Mouse (Mus musculus) right cerebral cortex, adult 2 months (tissue): ENCODE measurements around the gene Src.

Experiments
- DNase-seq, 2 experiments: peaks; one replicate each; pipeline ENCODE4 v3.0.0; 2021 to 2022; ENCODE audit warnings: low spot score in 2 of 2

Src gene

DNA sequence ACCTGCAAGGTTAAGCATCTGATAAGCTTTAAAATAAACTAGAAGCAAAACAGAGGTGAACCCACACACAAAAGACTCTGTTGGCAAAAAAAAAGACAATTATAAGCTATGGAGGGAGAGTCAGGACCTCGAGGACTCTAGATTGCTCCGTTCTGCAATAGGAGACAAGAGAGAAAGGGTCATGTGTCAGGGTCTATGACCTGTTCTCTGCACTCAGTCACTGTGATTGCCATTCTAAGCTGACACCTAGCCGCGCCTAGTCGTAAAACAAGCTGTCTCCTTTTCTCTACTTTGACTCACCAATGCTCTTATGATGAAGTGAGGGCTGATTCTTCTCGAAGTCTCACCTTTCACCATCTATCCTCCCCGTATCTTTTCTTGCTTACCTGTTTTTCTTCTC, 5.7 kb upstream of the Src start:
- DNase-seq, result no peak

GRCm38 (mm10) chr2:157417229-157417628, 1.0 kb upstream of the Src start:
- DNase-seq, result no peak

- DNase-seq, result no peak
These were observed 396 bp downstream of the Src start for GRCm38 (mm10) chr2:157418609-157419071.

DNA sequence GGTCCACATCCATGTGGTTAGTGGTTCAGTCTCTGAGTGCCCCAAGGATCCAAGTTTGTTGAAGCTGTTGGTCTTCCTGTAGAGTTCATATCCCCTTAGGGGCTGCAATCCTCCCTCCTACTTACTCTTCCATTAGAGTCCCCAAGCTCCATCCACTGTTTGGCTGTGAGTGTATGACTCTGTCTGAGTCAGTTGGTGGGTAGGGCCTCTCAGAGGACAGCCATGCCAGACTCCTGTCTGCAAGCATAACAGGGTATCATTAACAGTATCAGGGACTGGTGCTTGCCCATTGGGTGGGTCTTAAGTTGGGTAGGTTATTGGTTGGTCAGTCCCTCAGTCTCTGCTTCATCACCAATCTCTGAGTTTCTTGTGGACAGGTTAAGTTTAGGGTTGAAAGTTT, 1.3 kb downstream of the Src start:
- no peak for DNase-seq

DNA sequence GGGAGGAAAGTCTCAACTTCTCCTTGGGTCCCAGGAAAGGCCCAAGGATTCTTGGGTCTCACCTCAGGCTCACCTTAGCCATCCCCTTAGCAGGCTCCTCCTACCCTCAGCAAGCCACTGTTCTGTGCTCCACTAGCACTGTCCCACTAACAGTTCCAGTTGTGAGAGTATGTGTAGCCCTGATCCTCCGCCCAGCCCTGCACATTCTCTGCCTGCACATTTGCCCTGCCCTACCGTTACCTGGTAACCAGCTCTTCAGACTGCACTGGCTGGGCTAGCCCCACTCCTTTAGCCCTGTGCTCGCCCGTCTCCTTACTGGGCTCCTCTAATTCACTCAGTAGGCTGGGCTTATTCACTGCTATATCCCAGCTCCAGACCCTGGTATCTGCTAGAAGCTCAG, 2.2 kb downstream of the Src start:
- no peak for DNase-seq

DNA sequence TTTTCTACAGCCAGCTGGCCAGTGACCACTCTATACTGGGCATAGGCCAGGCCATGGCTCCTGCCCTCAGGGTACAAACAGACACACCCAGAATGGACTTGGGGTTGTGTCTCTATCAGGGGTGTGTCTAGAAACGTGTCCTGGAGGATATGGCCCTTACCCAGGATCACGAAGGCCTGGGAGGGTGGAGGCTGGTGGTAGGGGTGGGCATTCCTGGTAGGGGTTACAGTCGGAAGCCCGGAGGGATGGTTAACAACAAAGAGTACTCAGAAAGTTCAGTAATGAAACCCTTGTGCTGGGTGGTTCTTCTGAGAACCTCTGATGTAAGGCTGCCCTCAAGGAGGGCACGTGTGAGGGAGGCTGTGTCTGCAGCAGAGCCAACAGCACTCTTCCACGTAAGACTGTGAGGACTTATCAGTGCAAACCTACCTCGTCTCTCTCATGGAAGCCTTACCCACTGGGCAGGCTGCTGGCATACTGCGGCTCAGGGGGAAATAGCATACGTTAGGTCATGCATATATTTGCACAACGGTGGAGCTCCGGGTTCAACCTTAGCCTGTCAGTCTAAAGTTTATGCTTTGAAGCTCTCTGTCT, 3.9 kb downstream of the Src start:
- DNase-seq, result no peak

DNA sequence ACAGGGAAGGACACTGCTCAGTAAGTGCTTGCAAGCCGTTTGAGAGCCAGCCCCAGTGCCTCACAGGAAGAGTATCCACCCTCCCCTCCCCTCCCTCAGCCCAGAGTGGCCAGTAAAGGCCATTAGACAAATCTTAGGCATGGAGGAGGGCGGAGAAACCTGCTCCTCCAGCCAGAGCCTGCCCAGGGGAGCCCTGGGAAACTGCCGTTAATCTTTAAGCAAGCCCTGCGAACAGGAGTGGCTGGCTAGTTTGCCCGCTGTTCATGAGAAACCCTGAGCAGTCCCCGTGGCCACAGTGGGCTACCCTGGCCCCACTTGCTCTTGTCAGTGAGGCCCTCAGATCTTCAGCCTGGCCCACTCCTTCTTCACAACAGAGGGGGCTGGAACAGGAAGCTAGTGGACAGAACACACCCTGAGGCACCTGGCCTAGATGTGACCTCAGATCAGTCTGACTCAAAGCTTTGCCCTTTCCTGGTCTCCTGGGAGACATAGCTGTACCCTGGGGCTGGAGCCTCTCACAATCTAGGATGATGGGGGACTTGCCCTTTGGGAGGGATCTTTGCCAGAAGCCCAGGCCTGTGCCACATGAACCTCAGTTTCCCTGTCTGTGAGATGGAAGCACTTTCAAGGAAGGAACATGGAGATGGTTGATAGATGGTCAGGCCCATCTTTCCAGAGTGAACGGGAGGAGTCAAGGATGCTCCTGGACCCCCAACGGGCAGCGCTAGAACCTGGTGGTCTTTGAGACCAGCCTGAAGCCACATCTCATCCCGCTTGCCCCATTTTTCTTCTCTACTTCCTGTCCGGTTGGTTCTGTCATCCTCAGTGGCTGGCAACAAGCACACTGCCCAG, 4.8 kb downstream of the Src start:
- no peak for DNase-seq

DNA sequence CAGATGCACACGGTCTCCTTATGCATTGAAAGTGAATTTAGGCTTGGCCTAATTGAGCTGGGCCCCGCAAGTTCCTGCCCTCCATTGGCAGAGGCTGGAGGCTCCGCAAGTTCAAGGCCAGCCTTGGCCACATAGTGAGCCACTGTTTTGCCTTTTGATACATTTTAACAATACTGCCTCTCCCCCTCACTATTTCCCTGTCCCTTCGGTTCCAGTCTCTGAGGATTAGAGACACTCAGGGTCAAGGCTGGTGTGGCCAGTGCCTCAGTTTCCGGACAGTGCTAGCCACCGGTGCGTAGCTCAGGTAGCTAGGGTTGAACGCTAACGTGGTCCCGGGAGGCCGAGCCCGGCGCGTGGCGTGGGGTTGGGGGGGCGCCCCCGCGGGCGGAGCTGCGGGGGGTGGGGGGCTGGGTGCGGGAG, 5.5 kb downstream of the Src start:
- DNase-seq, result no peak

DNA sequence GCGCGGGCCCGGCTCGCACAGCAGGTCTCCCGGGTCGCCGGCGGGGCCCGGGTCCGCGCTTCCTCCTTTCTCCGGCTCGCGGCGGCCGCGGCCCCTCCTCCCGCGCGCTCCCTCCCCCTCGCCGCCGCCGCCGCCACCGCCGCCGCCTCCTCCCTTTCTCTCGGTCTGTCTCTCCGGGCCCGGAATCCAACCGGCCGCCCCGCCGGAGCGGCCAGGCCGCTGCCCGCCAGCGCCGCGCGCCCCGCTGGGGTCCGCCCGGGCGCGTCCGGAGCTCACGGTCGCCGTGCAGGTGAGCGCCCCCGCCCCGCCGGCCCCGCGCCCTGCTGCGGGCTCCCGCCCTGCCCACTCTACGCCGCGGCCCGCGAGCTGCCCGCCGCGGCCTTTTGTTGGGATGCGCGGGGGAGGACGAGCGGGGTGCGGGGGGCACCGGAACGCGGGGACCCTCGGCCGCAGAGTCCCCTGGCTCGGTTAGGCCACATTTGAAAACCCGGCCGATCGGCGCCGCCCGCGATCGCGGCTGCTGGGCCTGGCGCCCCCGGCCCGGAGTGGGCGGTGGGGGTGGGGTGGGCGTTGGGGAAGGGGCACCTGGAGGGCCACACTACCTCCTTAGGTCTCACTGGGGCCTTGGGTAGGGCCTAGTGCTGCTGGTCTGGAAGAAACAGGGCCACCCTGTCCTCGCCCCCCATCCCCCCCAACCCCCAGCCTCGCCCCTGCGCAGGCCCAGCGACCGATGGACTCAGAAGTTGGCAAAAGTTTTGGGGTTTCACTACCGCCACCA, 6.1 kb downstream of the Src start:
- no peak for DNase-seq

DNA sequence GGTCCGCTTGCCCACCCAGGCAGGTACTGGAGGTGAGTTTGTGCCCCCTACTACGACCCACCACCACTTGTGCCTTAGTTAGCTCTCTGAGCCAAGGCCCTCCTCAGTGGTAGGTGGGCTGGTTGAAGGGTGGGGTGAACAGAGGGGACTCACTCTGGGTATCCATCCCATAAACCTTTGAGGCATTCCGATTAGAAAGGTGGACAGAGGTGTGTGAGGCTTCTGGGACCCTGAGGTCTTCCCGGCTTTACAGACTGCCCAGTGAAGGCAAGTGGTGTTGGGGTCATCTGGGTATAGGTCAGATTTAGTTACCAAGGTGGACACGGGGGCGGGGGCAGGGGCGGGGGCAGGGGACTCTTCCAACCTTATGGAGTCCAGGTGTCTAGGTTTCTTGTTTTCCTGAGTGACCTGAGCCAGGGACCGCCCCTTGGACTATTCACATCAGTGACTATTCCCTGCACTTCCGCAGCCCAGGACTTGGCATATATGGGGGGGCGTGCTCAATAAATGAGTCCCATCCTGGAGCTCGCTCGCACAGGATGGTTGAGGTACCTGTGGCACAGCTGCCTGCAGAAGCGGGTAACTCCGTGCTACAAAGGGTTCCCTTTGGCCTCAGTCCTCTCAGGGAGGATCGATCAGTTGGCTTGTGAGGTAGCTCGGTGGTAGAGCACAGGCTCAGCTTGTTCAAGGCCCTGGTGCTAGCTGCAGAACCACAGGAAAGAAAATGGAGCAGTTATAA, 6.8 kb downstream of the Src start:
- DNase-seq, result peak in 1 of 2 experiments; percentile 31

GRCm38 (mm10) chr2:157425643-157425988, 7.4 kb downstream of the Src start:
- no peak for DNase-seq

- DNase-seq, result peak in 1 of 2 experiments; percentile 33
These were observed 7.9 kb downstream of the Src start for GRCm38 (mm10) chr2:157426171-157426570.

DNA sequence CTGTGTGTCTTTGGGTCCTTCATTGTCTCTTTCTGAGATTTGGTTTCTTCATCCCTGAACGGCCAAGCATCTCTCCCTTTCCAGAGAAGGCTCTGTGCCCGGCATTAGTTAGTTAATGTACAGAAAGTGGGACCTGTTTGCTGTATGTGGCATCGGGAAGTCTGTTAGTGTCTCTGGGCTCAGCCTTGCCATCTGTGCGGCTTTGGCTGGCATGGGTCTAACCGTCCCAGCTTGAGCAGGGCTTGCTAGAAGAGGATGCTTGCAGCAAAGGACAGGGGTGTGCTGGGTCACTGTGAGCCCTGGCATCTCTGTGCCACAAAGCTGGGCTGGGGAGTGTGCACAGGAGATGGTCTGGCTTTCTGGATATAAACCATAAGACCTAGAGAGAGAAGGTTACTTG, 8.9 kb downstream of the Src start:
- no peak for DNase-seq

DNA sequence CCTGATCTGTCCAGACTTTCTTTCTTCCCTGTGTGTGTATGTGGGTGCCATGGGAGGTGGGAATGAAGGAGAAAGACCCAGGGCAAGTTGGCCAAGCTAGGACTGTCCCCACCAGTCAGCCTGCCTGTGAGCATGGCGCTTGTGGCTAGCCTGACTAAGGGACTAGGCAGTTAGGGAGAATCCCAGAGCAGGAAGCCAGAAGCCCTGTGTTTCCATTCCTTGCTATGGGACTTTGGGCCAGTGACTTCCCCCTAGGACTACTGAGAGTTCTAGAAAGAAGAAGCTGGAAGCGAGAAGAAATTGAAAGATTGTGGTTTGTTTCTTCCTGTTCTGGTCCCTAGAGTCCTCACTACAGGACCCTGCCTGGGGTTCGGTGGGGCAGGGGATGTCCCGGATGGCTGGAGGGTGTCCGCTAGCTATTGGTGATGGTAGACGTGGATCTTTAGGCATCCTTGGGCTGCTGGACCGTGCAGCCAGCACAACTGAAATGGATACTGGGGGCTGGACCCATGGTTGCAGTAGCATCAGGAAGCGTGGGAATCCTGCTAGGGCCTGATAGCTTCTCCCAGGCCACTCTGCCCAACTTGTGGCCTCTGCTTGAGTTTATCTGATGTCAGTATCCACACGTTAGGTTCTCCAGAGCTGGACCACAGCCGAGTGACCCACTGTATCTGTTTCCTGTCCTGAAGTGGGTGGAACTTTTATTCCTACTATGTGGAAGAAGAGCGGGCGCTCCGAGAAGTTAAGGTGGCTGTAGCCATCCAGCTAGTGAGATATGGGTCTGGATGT, 10.3 kb downstream of the Src start:
- DNase-seq, result no peak

DNA sequence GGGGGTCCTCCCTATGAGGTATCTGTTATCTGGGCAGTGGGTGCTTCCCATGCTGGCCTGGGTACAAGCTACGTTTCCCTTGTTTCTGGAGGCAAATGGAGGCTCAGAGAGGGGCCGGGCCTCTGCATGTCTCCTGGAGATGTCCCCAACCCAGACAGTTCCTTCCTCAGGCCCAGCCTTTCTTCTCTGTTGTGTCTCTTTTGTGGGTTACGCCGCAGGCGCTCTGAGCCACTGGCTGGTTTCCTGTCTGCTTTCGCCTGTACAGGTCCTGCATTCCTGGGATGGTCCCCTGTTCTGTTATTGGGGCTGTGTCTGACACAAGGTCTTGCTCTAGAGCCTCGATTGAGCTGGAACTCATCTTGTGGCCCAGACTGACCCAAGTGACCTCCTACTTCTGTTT, 11.5 kb downstream of the Src start:
- DNase-seq, result peak in 1 of 2 experiments; percentile 25

- DNase-seq, result peak in 1 of 2 experiments; percentile 42
These were observed 12.6 kb downstream of the Src start for GRCm38 (mm10) chr2:157430667-157431429.

- no peak for DNase-seq
These were observed 13.7 kb downstream of the Src start for GRCm38 (mm10) chr2:157431912-157432311.

GRCm38 (mm10) chr2:157432476-157432875, 14.2 kb downstream of the Src start:
- DNase-seq, result peak in 1 of 2 experiments; percentile 40

DNA sequence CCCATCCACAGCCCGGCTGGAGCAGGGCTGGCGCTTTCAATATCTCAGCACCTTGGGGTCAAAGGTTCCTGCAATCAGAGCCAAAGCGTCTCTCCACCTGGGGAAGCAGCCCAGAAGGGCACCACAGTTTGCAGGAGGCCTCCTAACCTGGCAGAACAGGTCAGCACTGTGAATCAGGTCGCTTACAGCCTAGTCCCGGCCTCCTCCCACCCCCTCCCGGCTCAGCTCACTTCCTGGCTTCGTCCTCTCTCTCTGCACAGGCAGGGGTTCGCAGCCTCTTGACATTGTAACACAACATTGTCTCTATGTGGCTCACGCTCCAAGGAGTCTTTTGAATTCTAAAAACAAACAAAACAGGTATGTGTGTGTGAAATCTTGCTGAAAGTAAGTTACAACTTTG, 15.8 kb downstream of the Src start:
- DNase-seq, result no peak

DNA sequence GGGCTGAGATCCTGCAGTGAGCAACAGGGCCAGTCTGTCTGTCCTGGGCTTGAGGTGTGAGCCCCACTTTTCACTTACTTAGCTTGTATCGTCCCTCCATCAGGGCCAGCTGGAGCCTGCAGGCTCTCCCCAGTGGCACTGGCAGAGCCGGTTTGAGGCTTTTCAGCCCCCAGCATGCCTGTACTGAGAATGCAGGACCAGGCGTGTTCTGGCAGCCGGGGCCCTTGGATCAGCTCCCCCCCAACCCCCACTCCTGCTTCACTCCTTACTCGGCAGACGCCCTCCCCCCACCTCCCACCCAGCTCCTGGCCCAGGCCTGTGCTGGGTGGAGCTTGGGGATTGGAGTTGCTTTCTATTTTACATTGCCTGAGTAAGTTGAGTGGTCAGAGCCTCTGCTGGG, 16.3 kb downstream of the Src start:
- DNase-seq, result peak in 1 of 2 experiments; percentile 53
